Mouse (Mus musculus) neural tube, embryonic 14.5 days (tissue): Measurements from ENCODE around the gene Vash2. TPM values are rescaled to one million over a fixed set of nuclear protein-coding genes. Genes with fewer than 3 reads are reported as not detected.

ENCODE experiments used
- ATAC-seq: fragments of 200-750 bp; cut with Nextera tagmentation; 2 replicates; pipeline ENCODE4 v1.8.0; 2017; ENCODE audit warnings: low read depth, mild to moderate bottlenecking, moderate TSS enrichment, moderate library complexity
- H3K27ac ChIP-seq: fragments of 300-500 bp; sonication (generic); 2 replicates; pipeline ENCODE4 v1.5.1; 2014; ENCODE audit warnings: low read depth, mild to moderate bottlenecking, control low read depth, low read length, moderate library complexity, mixed read lengths
- H3K27me3 ChIP-seq: fragments of 300-500 bp; sonication (generic); 2 replicates; pipeline ENCODE4 v1.6.1; 2014; ENCODE audit warnings: low read length; ENCODE audit not compliant: control insufficient read depth, insufficient read depth
- H3K36me3 ChIP-seq: fragments of 300-500 bp; sonication (generic); 2 replicates; pipeline ENCODE4 v1.6.1; 2014; ENCODE audit warnings: low read length, mixed read lengths; ENCODE audit not compliant: control insufficient read depth, insufficient read depth
- H3K4me1 ChIP-seq: fragments of 300-500 bp; sonication (generic); 2 replicates; pipeline ENCODE4 v1.6.1; 2014; ENCODE audit warnings: low read length; ENCODE audit not compliant: control insufficient read depth, insufficient read depth
- H3K4me2 ChIP-seq: fragments of 300-500 bp; sonication (generic); 2 replicates; pipeline ENCODE4 v1.6.1; 2014; ENCODE audit warnings: mild to moderate bottlenecking, low read depth, low read length, control low read depth
- H3K4me3 ChIP-seq: fragments of 300-500 bp; sonication (generic); 2 replicates; pipeline ENCODE4 v1.5.1; 2014; ENCODE audit warnings: low read depth, low read length, control low read depth, mixed read lengths
- H3K9ac ChIP-seq: fragments of 300-500 bp; sonication (generic); replicated peaks from 2 replicates; pipeline ENCODE4 v1.6.1; 2014; ENCODE audit warnings: low read depth, mild to moderate bottlenecking, control low read depth, low read length, mixed read lengths
- H3K9me3 ChIP-seq: fragments of 300-500 bp; sonication (generic); 2 replicates; pipeline ENCODE4 v1.6.1; 2016; ENCODE audit warnings: low read length; ENCODE audit not compliant: control insufficient read depth
- WGBS: fragments of 180-500 bp; shearing (Covaris S2); extraction: QIAGEN DNeasy Blood & Tissue Kit; methylation state at CpG from one replicate; pipeline ENCODE4 v1.1.7; 2014; 5-methylcytosine and 5-hydroxymethylcytosine counted together
- polyA plus RNA-seq: library from polyadenylated mRNA; unstranded; fragments of >200 nt; fragmentation: Nextera tagmentation; extraction: Ambion mirVana; gene quantifications from 2 replicates; pipeline ENCODE4 v1.2.1, GENCODE M21; 2014

Vash2 gene
- polyA plus RNA-seq, 1 experiment from 2014 or later = 118 TPM

DNA sequence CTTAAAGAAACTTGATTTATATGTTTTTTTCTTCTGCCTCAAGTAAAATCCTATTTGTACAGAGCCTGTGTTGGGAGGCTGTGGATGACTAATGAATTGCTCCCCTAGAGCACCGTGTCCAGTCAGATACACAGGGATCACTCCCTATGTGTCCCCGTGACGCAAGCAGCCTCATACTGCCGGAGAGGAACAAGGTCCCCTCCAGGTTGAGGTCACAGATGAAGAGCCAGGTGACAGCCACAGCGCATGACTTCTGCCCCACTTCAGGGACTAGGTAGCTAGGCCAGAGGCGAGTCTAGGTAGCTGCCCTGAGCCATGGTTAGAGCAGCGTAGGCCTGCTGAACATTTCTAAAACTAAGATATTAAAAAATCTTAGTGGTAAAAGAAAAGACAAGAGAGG, 11.1 kb downstream of the Vash2 start:
- H3K4me2 ChIP-seq = no peak overlapping the region
- H3K4me3 ChIP-seq = no peak overlapping the region
- whole genome bisulfite sequencing = 92% methylated on average over 7 of the region's 7 CpGs
- peaks cover 41% of the 10 kb centered on the region for H3K36me3 ChIP-seq
- H3K9me3 ChIP-seq = no peaks in the 10 kb centered on the region
- no peak overlapping the region for H3K27ac ChIP-seq
- H3K27me3 ChIP-seq = no peaks in the 10 kb centered on the region
- H3K9ac ChIP-seq = no peak overlapping the region
- H3K4me1 ChIP-seq = 0 out of 2 replicates have a peak, but pooled peaks cover 4% of the 10 kb centered on the region
- no peak for ATAC-seq

- Histone ChIP-seq H3K27me3 (no peaks in the 10 kb centered on the region), H3K36me3 (peaks cover 34% of the 10 kb centered on the region), H3K9me3 (no peaks in the 10 kb centered on the region), H3K27ac (no peak overlapping the region), H3K4me2 (no peak overlapping the region), H3K9ac (no peak overlapping the region), H3K4me3 (no peak overlapping the region), H3K4me1 (no peaks in the 10 kb centered on the region)
- WGBS = 90% methylated on average over 15 of the region's 15 CpGs
- no peak for ATAC-seq
Observed at GRCm38 (mm10) chr1:190964992-190965780, 13.9 kb downstream of the Vash2 start.

DNA sequence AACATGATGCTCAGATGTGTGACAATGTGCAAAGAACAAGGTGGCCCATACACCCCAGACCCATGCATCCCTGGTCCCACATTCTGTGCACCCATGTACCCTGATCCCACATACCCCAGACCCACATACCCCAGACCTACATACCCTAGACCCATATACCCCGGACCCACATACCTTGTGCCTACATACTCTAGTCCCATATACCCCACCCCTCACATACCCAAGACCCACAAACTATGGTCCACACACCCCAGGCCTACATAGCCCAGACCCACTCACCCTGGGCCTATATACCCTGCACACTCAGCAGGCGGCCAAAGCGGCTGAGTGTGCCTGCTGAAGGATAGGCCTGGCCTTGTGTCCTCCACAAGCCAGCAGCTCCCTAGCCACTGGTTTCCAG, 16.3 kb downstream of the Vash2 start:
- H3K9me3 ChIP-seq = no peaks in the 10 kb centered on the region
- no peak for ATAC-seq

DNA sequence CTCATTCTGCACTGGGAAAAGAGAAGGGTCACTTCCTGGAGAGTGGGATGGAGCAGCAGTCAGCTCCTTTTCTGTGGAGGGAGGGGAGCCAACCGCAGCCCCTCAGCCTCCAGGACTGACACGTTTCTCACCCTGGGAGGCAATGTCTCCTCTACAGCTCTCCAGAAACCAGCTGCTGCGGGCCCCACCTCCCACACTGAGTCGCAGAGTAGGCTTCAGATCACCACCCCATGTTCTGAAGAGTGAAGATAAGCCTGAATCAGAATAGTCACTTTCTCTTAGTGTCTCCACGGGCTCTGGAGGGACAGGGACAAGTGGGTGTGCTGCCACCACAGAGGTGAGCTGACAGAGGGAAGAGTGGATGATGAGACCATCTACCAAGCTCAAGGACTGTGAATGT, 20.3 kb downstream of the Vash2 start:
- 89% methylated on average over 5 of the region's 5 CpGs for WGBS
- Histone ChIP-seq H3K4me1 (no peaks in the 10 kb centered on the region), H3K36me3 (peaks cover 46% of the 10 kb centered on the region), H3K9me3 (no peaks in the 10 kb centered on the region), H3K27ac (no peak overlapping the region), H3K4me2 (no peak overlapping the region), H3K27me3 (no peaks in the 10 kb centered on the region), H3K9ac (no peak overlapping the region), H3K4me3 (no peak overlapping the region)
- no peak for ATAC-seq

More for the DNA sequence above, 16.3 kb downstream of the Vash2 start:
- Histone ChIP-seq H3K4me2 (no peak overlapping the region), H3K36me3 (peaks cover 41% of the 10 kb centered on the region), H3K27ac (no peak overlapping the region), H3K4me1 (no peaks in the 10 kb centered on the region), H3K27me3 (no peaks in the 10 kb centered on the region), H3K4me3 (no peak overlapping the region), H3K9ac (no peak overlapping the region)
- WGBS = 95% methylated on average over 3 of the region's 3 CpGs

DNA sequence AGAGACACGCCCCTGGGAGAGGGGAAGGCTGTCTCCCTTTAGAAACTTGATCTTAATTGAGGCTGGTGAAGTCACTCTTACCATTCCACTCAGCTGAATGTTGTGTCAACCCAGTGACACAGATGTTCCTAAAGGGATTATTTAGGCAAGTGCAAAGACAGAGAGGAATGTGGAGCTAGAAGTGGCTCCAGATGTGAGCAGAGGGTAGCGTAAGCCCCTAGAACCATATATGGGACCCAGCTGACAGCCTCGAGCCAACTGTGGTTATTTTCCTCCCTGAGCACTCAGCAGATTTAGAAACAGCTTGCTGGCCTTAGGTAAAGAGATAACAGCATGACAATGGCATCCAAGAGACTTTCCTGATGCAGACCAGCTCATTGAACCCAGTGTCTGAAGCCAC, 26.1 kb downstream of the Vash2 start:
- Histone ChIP-seq H3K9ac (no peak overlapping the region), H3K9me3 (no peaks in the 10 kb centered on the region), H3K4me3 (no peak overlapping the region), H3K27ac (no peak overlapping the region), H3K36me3 (peaks cover 50% of the 10 kb centered on the region), H3K27me3 (no peaks in the 10 kb centered on the region), H3K4me1 (no peaks in the 10 kb centered on the region), H3K4me2 (no peak overlapping the region)
- WGBS = 77% methylated on average over 3 of the region's 3 CpGs
- ATAC-seq = no peak

DNA sequence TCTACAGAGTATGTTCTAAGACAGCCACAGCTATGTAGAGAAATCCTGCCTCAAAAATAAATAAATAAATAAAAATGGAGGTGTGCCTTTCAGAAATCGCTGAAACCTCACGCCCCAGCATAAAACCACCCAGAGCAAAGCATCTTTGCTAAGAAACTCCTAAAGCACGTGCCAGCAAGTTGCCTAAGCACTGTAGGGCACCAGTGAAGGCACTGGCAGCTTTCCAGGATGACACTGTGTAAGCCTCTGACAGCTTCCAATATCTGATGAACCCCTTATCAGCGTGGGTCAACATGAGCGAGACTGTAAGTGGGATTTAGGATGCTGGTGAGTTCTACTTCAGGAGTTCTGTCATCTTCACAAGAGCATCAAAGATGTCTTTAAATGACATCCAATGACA, 28.1 kb downstream of the Vash2 start:
- no peak overlapping the region for H3K4me2 ChIP-seq
- peaks cover 40% of the 10 kb centered on the region for H3K36me3 ChIP-seq
- no peaks in the 10 kb centered on the region for H3K9me3 ChIP-seq
- no peak for ATAC-seq
- no peak overlapping the region for H3K9ac ChIP-seq
- no peaks in the 10 kb centered on the region for H3K4me1 ChIP-seq
- 88% methylated on average over 5 of the region's 5 CpGs for WGBS
- no peak overlapping the region for H3K4me3 ChIP-seq
- no peaks in the 10 kb centered on the region for H3K27me3 ChIP-seq
- H3K27ac ChIP-seq = no peak overlapping the region

- Histone ChIP-seq H3K4me3 (no peak overlapping the region), H3K4me2 (no peak overlapping the region), H3K36me3 (peaks cover 44% of the 10 kb centered on the region), H3K9ac (no peak overlapping the region), H3K9me3 (no peaks in the 10 kb centered on the region), H3K27ac (no peak overlapping the region), H3K4me1 (no peaks in the 10 kb centered on the region), H3K27me3 (no peaks in the 10 kb centered on the region)
- WGBS = 93% methylated on average over 17 of the region's 17 CpGs
- ATAC-seq = no peak
Observed at GRCm38 (mm10) chr1:190948846-190949245, 30.2 kb downstream of the Vash2 start.

DNA sequence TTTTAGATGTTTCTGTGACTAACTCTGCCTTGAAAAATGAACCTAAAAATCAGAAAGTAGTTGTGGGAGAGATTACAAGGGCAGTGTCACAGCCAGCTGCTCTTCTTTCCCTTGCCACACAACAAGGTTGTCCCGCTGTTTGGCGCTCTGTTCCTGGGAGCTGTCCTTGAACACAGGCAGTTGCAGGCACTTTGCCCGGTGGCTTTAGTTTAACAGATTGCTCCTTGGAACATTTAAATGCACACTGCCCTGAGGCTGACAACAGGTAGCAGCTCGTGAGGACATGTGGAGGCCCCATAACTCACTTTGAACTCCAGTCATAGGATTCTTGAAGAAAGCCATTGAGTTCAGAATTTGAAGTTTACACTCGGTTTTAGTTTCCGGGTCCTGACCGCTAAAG, 30.7 kb downstream of the Vash2 start:
- no peak overlapping the region for H3K4me3 ChIP-seq
- ATAC-seq = no peak
- no peak overlapping the region for H3K27ac ChIP-seq
- H3K9me3 ChIP-seq = no peaks in the 10 kb centered on the region
- H3K36me3 ChIP-seq = peaks cover 43% of the 10 kb centered on the region
- H3K4me1 ChIP-seq = no peaks in the 10 kb centered on the region
- no peak overlapping the region for H3K9ac ChIP-seq
- H3K4me2 ChIP-seq = no peak overlapping the region
- no peaks in the 10 kb centered on the region for H3K27me3 ChIP-seq
- WGBS = 89% methylated on average over 7 of the region's 7 CpGs

- WGBS = 91% methylated on average over 5 of the region's 5 CpGs
- H3K36me3 ChIP-seq = peaks cover 47% of the 10 kb centered on the region
- H3K9me3 ChIP-seq = no peaks in the 10 kb centered on the region
- no peaks in the 10 kb centered on the region for H3K4me1 ChIP-seq
- no peak overlapping the region for H3K4me3 ChIP-seq
- H3K27me3 ChIP-seq = no peaks in the 10 kb centered on the region
- no peak overlapping the region for H3K4me2 ChIP-seq
- H3K27ac ChIP-seq = no peak overlapping the region
- H3K9ac ChIP-seq = no peak overlapping the region
- no peak for ATAC-seq
Observed at GRCm38 (mm10) chr1:190947986-190948385, 31.1 kb downstream of the Vash2 start.
